In genomic region chr19:24491824-24492223, GRCm38 (mm10) we compare ENCODE assay signal across 21 mouse cellular contexts.
"Had no signal": no experiment of that assay in that cellular context is flagged by ENCODE, and none has a peak within 500 bp of the region (broad histone marks: within the 10 kb centered on the region; RNA-seq: fewer than 3 reads in every experiment).

No protein-coding gene starts in this region.

- H3K4me3 ChIP-seq: left cerebral cortex, adult 2 months; lung, embryonic 15.5 days; megakaryocyte, embryonic 14.5 days; midbrain, embryonic 10.5 days; midbrain, embryonic 13.5 days; myocyte; neural tube, embryonic 13.5 days; stomach, embryonic 15.5 days had no signal

- H3K27ac ChIP-seq: left cerebral cortex, adult 2 months; liver, embryonic 14.5 days; lung, embryonic 15.5 days; midbrain, embryonic 10.5 days; midbrain, embryonic 13.5 days; neural tube, embryonic 13.5 days; stomach, embryonic 15.5 days had no signal

- DNase-seq: kidney, adult 18-20 months; kidney, adult 9 months; kidney, postnatal 14 days; kidney, postnatal 4 days; layer of hippocampus, postnatal 36 days; lung, adult 18-20 months; lung, postnatal 10 days; lung, postnatal 36 days; right cerebral cortex, adult 18-20 months; right cerebral cortex, postnatal 14 days; right cerebral cortex, postnatal 4 days; thymus, postnatal 25 days had no signal
